Comparison of ENCODE assay signal across 21 mouse cellular contexts in the genomic region with DNA sequence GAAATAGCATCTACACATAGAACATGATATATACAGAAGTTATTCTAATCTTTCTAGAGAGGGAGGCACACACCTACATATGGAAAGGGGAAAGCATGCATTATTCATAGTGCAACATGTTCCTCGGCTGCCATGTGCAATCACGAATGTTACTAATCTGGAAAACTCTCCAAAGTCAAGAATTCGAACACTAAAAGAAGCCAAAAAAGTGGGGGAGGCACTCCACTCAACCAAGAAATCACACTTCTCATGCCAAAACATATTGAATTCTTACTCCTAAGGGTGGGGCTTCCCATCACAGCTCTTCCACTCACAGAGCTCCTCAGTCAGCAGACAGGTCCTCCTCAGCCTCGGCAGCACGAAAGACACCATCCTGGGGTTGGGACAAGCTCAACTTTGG. TPM values are rescaled to one million over a fixed set of nuclear protein-coding genes. Genes with fewer than 3 reads are reported as not detected.
DNase-seq lines count a peak whose midpoint lies in the region; TF ChIP-seq lines count a peak whose summit lies in the region.
"Had no signal": no experiment of that assay in that cellular context is flagged by ENCODE, and none has a peak within 500 bp of the region (broad histone marks: within the 10 kb centered on the region; RNA-seq: fewer than 3 reads in every experiment).

No protein-coding gene starts in this region.

- intact Hi-C loops in left cerebral cortex, postnatal 14 days (cut with DNase I) = no loop called here
- intact Hi-C loops in gastrocnemius, postnatal 14 days (cut with DNase I; ENCODE audit: low total_unique reads) = no loop called here

- peak; percentile 11 for DNase-seq in layer of hippocampus, adult 11-12 months (ENCODE audit: low spot score)
- no peak for DNase-seq in layer of hippocampus, postnatal 10 days (ENCODE audit: low spot score in 2 of 2)
- DNase-seq in brain, adult 2 months (ENCODE audit: low read depth, low spot score) = peak; percentile 82
- peak; percentile 25 to 83 for DNase-seq in left cerebral cortex, postnatal 14 days (ENCODE audit: low spot score in 2 of 2)
- DNase-seq in B cell, adult 2 months = no peak
- DNase-seq in gastrocnemius, postnatal 14 days = no peak
- no peak for DNase-seq in cerebellum, postnatal 36 days
- DNase-seq: adrenal gland, postnatal 36 days; cerebellum, postnatal 10 days; embryo, embryonic 11 days; gastrocnemius, adult 2 months; heart, adult 18-20 months; kidney, adult 2 months; kidney, postnatal 25 days; lung, adult 2 months; lung, postnatal 4 days had no signal

- TF ChIP-seq POLR2A in embryonic fibroblast, embryonic 13.5 days (IDR thresholded peaks at IDR 0.05; ENCODE audit: low read depth, low read length) = no peak

- no peak for TF ChIP-seq CTCF in embryonic fibroblast, embryonic 13.5 days (IDR thresholded peaks at IDR 0.05; ENCODE audit: borderline replicate concordance, insufficient read depth, low read length)

- peak overlapping the region; percentile 7; the same call in 1 of the 2 replicates for H3K27ac ChIP-seq in embryonic fibroblast, embryonic 13.5 days (ENCODE audit: insufficient read depth, low read length)
- H3K27ac ChIP-seq: gastrocnemius, adult 2 months; midbrain, embryonic 12.5 days; neural tube, embryonic 15.5 days had no signal

- H3K4me1 ChIP-seq in embryonic fibroblast, embryonic 13.5 days (ENCODE audit: control insufficient read depth, insufficient read depth, low read length) = peaks cover 4% of the 10 kb centered on the region; the same call in 1 of the 2 replicates
- H3K4me1 ChIP-seq: midbrain, embryonic 12.5 days had no signal

- no peak overlapping the region for H3K4me3 ChIP-seq in embryonic fibroblast, embryonic 13.5 days (ENCODE audit: insufficient read depth, low read length)
- H3K4me3 ChIP-seq: erythroblast, embryonic 14.5 days; gastrocnemius, adult 2 months; midbrain, embryonic 12.5 days; myocyte; neural tube, embryonic 15.5 days had no signal

RNA-seq across cellular contexts. Expression of a gene that starts 35.1 kb away (rescaled TPM):
- total RNA-seq in layer of hippocampus, postnatal 10 days (2021) = 10 to 100 TPM; 41.6 to 42.4 TPM
- polyA plus RNA-seq in embryonic fibroblast, embryonic 13.5 days (2011; ENCODE audit: insufficient read length, low read depth, missing spikeins) = 19.8 and 21.7 TPM in 2 replicates
- total RNA-seq in left cerebral cortex, postnatal 14 days (2021) = 10 to 100 TPM; 22.4 to 27.9 TPM
- total RNA-seq in gastrocnemius, postnatal 14 days (2021) = 1 to 10 TPM; 5.1 to 6.9 TPM
- polyA plus RNA-seq: erythroblast, embryonic 14.5 days had no signal

Comparison
In these comparisons a context has a peak if more than half of its experiments do, and no peak if none do; other contexts are left out.
1. DNase-seq: peak in layer of hippocampus, adult 11-12 months (single experiment), brain, adult 2 months (single experiment) and left cerebral cortex, postnatal 14 days (2 of 2); none in layer of hippocampus, postnatal 10 days (0 of 2), B cell, adult 2 months (0 of 2), gastrocnemius, postnatal 14 days (single experiment) and cerebellum, postnatal 36 days (0 of 2).